Mouse (Mus musculus): ENCODE measurements around the gene P2ry2. TPM values are rescaled to one million over a fixed set of nuclear protein-coding genes. Genes with fewer than 3 reads are reported as not detected.

Gene P2ry2
- polyA plus RNA-seq, 1 experiment from 2014 or later = 3.8 TPM

DNA sequence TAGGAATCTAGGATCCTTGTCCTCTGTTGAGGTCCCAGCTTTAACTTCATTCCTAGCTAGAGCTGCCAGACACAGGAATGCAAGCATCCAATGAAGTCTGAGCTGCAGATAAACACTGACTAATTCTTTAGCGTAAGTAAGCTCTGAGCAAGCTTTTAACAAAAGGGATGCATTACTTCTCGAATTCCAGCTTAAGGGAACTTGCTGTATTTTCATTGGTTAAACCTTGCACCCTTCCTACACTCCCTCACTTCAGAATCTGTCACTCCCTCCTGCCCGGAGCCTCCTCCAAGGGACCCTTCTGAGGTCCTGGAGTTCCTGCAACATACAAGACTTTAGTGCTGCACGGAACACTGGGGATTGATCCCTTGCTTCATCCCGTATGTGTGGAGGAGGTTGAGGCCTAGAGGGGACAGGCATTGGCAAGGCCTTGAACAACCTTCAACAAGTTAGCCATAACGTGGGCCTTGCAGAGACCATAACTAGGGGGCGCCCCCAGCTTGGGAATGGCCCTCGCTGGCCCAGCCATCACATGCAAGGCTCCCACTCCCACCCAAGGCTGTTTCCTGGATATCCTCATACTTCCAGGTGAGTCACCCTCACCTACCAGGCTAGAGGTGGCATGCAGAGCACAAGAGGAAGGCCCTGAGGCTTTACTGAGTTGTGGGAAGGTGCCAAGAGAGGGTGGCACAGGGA, 31.3 kb upstream of the P2ry2 start:
- no peaks in the 10 kb centered on the region for H3K36me3 ChIP-seq
- H3K4me2 ChIP-seq = no peak overlapping the region
- no peak overlapping the region for H3K9ac ChIP-seq
- H3K4me3 ChIP-seq = no peak overlapping the region
- 60% methylated on average over 8 of the region's 8 CpGs for WGBS
- no peak for ATAC-seq (ENCODE audit: insufficient number of reproducible peaks, low FRiP score, low TSS enrichment, low read depth)
- no peaks in the 10 kb centered on the region for H3K9me3 ChIP-seq
- H3K27ac ChIP-seq = no peak overlapping the region
- no peaks in the 10 kb centered on the region for H3K27me3 ChIP-seq
- peaks cover 4% of the 10 kb centered on the region; the same call in 1 of the 2 replicates for H3K4me1 ChIP-seq

DNA sequence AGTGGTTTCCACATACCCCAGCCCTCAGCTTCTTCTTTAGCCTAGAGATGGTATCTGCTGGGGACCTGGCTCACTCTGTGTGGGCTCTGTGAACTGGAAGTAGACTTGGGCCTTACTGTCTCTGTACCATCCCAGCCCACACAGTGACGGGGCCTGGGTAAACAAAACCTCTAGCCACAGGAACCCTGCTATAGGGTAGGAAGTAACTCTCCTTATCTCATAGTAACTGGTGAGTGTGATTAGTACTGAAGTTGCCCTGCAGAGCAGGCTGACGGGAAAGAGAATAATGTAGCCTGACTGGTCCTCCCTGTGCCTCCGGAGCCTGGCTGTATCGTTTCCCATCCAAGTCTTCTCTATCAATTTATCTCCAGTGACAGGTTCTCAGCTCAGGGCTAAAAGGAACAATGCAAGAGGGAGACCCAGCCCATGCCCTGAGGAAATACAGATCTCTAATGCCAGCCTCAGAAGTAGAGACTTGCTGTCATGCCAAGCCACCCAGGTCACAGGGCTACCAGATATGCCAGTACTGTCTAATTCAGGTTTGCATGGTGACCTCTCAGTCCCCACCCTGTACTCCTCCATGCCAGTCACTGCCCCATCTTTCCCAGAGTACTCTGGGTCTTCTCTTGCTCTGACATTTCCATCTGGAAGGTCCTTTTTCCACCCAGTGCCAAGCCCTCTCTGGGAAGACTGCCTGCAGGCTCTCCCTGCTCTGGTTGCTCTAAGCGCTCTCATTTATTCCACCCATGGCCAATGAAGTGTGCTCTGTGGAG, 29.5 kb upstream of the P2ry2 start:
- Histone ChIP-seq H3K27ac (no peak overlapping the region), H3K9me3 (no peaks in the 10 kb centered on the region), H3K9ac (no peak overlapping the region), H3K4me2 (no peak overlapping the region), H3K36me3 (no peaks in the 10 kb centered on the region), H3K4me1 (peaks cover 4% of the 10 kb centered on the region; the same call in 1 of the 2 replicates), H3K4me3 (no peak overlapping the region), H3K27me3 (no peaks in the 10 kb centered on the region)
- no peak for ATAC-seq (ENCODE audit: insufficient number of reproducible peaks, low FRiP score, low TSS enrichment, low read depth)
- 50% methylated on average over 5 of the region's 5 CpGs for WGBS

DNA sequence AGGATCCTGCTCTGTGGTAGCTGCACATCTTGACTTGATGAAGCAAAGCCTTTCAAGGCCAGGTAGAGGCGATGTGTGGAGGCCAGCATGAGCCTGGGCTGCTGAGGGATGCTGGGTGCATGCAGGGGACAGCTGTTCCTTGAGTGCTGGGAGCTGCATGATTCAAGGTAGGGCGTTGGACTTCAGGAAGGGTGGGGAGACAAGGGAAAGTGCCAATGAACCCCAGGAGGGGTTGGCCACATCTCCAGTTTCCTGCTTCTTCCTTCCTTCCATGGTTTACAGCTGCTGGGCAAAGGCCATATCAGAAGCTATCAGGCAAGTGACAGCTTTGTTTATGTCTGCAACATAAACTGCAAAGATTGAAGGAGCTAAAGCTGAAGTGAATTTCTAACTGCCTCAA, 28.9 kb upstream of the P2ry2 start:
- no peak for ATAC-seq (ENCODE audit: insufficient number of reproducible peaks, low FRiP score, low TSS enrichment, low read depth)
- Histone ChIP-seq H3K27ac (no peak overlapping the region), H3K4me2 (no peak overlapping the region), H3K9ac (no peak overlapping the region), H3K4me3 (no peak overlapping the region), H3K9me3 (no peaks in the 10 kb centered on the region), H3K4me1 (peaks cover 4% of the 10 kb centered on the region; the same call in 1 of the 2 replicates), H3K27me3 (no peaks in the 10 kb centered on the region), H3K36me3 (no peaks in the 10 kb centered on the region)
- WGBS = 59% methylated on average over 2 of the region's 2 CpGs

DNA sequence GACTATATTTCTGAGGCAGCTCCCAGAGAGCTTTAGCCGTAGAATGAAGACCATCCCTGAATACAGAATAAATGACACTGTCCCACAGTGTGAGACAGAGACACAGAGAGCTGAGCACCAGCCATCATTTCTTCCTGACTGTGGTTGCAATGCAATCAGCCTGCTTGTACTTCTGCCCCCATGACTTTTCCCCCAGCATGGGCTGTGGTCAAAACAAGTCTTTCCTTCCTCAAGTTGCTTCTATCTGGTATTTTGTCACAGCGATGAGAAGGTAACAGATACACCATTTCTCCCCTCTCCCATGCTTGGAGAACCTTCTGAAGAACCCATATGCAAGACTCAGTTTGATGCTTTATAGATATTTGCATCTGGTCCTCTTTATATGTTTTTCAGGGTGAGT, 20.7 kb upstream of the P2ry2 start:
- ATAC-seq (ENCODE audit: insufficient number of reproducible peaks, low FRiP score, low TSS enrichment, low read depth) = no peak
- 78% methylated on average over 2 of the region's 2 CpGs for WGBS
- no peak overlapping the region for H3K4me2 ChIP-seq
- H3K27ac ChIP-seq = no peak overlapping the region
- H3K9me3 ChIP-seq = no peaks in the 10 kb centered on the region
- H3K9ac ChIP-seq = no peak overlapping the region
- no peak overlapping the region for H3K4me3 ChIP-seq
- no peaks in the 10 kb centered on the region for H3K27me3 ChIP-seq
- H3K36me3 ChIP-seq = no peaks in the 10 kb centered on the region
- peaks cover 6% of the 10 kb centered on the region; the same call in 1 of the 2 replicates for H3K4me1 ChIP-seq

DNA sequence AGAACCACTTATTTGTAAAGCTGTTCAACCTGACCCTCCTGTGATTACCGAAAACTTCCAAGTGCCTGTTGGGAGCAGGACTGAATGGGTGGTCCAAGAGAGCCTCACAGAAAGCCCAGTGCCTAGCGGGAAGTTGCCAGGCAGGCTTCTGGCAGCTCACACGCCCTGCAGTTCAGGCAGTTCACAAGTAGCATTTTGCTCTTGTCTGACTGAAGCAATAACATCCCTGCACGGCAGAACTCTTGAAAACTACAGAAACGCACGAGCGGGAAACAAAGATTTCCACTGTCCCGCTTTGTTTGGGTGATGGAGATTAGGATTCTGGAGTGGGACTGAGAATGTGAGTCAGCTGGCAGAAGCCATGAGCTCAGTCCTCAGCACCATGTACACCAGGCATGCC, 18.6 kb upstream of the P2ry2 start:
- no peaks in the 10 kb centered on the region for H3K9me3 ChIP-seq
- H3K36me3 ChIP-seq = no peaks in the 10 kb centered on the region
- no peaks in the 10 kb centered on the region for H3K27me3 ChIP-seq
- H3K4me2 ChIP-seq = no peak overlapping the region
- H3K4me3 ChIP-seq = no peak overlapping the region
- no peak for ATAC-seq (ENCODE audit: insufficient number of reproducible peaks, low FRiP score, low TSS enrichment, low read depth)
- peaks cover 6% of the 10 kb centered on the region; the same call in 1 of the 2 replicates for H3K4me1 ChIP-seq
- 42% methylated on average over 8 of the region's 8 CpGs for WGBS
- H3K9ac ChIP-seq = no peak overlapping the region
- H3K27ac ChIP-seq = no peak overlapping the region; the same call in 1 of the 2 replicates

DNA sequence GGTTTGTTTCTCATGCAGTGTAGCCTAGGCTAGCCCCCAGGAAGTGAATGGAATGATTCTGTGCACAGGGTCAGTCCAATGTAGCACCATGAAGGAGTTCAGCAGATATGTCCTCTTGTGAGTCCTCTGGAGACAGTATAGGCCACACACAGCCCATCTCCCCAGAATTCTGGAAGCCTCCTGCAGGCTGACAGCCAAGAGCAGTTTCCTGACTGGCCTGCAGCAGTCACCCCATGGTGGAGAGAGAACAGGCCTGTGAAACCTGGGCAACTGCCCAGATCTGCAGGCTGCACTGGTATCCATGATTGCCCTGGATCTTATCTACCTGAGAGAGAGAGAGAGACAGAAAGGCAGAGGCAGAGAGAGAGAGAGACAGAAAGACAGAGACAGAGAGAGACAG, 18.1 kb upstream of the P2ry2 start:
- Histone ChIP-seq H3K27ac (no peak overlapping the region), H3K4me2 (no peak overlapping the region), H3K4me3 (no peak overlapping the region), H3K36me3 (no peaks in the 10 kb centered on the region), H3K9me3 (no peaks in the 10 kb centered on the region), H3K27me3 (no peaks in the 10 kb centered on the region), H3K9ac (no peak overlapping the region), H3K4me1 (peaks cover 6% of the 10 kb centered on the region; the same call in 1 of the 2 replicates)
- ATAC-seq (ENCODE audit: insufficient number of reproducible peaks, low FRiP score, low TSS enrichment, low read depth) = no peak

DNA sequence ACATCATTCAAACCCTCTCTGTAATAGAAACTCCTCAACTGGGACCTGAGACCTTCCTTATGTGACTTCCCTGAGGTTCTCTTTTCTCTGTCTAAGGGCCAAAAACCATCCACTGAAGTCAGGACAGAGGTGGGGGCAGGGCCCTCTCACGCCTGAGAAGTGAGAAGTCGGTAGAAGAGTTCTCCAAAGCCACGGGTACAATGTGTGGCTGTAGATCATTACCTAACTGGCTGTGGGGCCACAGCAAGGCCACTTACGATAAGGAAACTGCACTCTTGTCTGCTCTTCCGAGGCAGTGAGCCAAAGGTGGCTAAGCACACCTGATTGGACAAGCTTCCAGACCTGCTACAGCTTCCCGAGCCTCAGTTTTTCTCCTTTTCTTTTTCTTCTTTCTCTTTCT, 16.8 kb upstream of the P2ry2 start:
- ATAC-seq (ENCODE audit: insufficient number of reproducible peaks, low FRiP score, low TSS enrichment, low read depth) = no peak
- H3K4me2 ChIP-seq = no peak overlapping the region
- no peaks in the 10 kb centered on the region for H3K36me3 ChIP-seq
- no peak overlapping the region for H3K9ac ChIP-seq
- peaks cover 6% of the 10 kb centered on the region; the same call in 1 of the 2 replicates for H3K4me1 ChIP-seq
- H3K9me3 ChIP-seq = no peaks in the 10 kb centered on the region
- H3K4me3 ChIP-seq = no peak overlapping the region
- WGBS = 59% methylated on average over 6 of the region's 6 CpGs
- H3K27ac ChIP-seq = no peak overlapping the region
- no peaks in the 10 kb centered on the region for H3K27me3 ChIP-seq

DNA sequence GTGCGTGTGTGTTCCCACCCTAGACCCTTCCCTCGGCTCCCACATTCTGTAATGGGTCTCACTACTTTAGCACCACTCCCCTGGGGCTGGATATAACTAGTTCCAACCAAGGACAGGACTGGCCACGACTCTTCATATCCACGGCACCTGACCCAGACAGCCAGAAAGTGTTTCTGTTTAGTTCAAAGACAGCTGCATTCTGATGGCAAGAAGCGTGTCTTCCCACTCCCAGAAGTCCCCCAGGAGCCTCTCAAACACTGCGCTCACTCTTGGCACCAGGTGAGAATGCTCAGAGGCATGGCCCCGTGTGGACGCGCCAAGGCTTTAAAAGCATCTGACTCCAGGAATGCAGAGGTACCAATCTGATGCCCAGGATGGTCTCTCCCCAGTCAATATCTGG, 16.3 kb upstream of the P2ry2 start:
- WGBS = 80% methylated on average over 9 of the region's 9 CpGs
- H3K4me2 ChIP-seq = no peak overlapping the region
- no peak for ATAC-seq (ENCODE audit: insufficient number of reproducible peaks, low FRiP score, low TSS enrichment, low read depth)
- no peaks in the 10 kb centered on the region for H3K36me3 ChIP-seq
- no peaks in the 10 kb centered on the region for H3K9me3 ChIP-seq
- H3K4me3 ChIP-seq = no peak overlapping the region
- no peak overlapping the region for H3K27ac ChIP-seq
- no peak overlapping the region for H3K9ac ChIP-seq
- H3K27me3 ChIP-seq = no peaks in the 10 kb centered on the region
- peaks cover 6% of the 10 kb centered on the region; the same call in 1 of the 2 replicates for H3K4me1 ChIP-seq

DNA sequence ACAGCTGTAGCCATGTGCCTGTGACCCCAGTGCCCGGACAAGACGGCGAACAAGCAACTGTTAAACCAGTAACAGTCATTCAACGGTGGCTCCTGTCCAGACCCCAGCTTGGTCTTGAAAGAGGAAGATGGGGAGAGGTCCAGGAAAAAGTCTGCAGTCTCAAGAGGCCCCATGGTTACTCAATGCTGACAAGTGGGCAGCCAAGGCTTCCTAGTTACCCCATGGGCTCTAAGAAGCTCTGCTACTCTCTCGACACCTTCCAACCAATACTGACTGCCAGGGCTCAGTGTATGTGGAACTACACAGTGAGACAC, 15.7 kb upstream of the P2ry2 start:
- H3K4me2 ChIP-seq = no peak overlapping the region
- H3K36me3 ChIP-seq = no peaks in the 10 kb centered on the region
- WGBS = 83% methylated on average over 5 of the region's 5 CpGs
- no peak for ATAC-seq (ENCODE audit: insufficient number of reproducible peaks, low FRiP score, low TSS enrichment, low read depth)
- H3K9me3 ChIP-seq = no peaks in the 10 kb centered on the region
- H3K9ac ChIP-seq = no peak overlapping the region
- no peaks in the 10 kb centered on the region for H3K27me3 ChIP-seq
- H3K27ac ChIP-seq = no peak overlapping the region
- H3K4me3 ChIP-seq = no peak overlapping the region
- peaks cover 6% of the 10 kb centered on the region; the same call in 1 of the 2 replicates for H3K4me1 ChIP-seq

DNA sequence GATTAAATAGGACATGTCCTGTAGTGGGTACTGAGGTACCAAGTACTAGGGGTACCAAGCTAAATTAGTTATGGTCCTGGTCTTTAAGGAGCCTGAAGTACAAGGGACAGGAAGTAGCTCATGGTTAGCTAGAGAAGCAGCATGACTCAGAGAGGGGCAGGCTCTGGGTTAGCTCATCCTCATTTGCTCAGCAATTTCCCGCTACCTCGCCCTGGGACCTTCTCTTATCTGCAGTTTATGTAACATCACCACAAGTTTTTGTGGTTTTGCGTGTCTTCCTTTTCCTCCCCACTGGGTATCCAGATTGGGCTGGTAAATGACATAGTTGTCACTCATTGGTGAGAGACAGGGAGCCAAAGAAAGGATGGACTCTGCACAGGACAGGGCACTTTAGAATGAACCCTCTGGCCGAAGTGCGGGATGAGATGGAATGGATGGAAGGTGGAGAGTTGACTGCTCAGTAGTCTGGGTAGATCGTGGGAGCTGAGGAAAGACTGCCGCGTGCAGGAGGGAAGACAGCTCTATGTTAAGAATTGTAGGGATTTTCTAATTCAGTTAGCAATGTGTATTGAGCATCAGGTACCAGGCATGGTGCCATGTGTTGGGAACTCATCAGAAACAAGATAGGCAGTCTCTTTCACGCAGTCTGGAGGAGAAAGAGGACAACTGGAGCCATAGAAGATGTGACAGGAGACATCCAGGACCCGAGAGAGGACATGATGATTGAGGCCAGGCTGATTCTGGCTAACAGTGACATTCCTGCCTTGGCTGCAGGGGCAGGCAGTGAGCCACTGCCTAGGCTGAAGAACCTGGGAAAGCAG, 15.2 kb upstream of the P2ry2 start:
- Histone ChIP-seq H3K9me3 (no peaks in the 10 kb centered on the region), H3K4me1 (peaks cover 6% of the 10 kb centered on the region; the same call in 1 of the 2 replicates), H3K27ac (no peak overlapping the region), H3K27me3 (no peaks in the 10 kb centered on the region), H3K4me2 (no peak overlapping the region), H3K9ac (no peak overlapping the region), H3K4me3 (no peak overlapping the region), H3K36me3 (no peaks in the 10 kb centered on the region)
- whole genome bisulfite sequencing = 85% methylated on average over 10 of the region's 10 CpGs
- ATAC-seq (ENCODE audit: insufficient number of reproducible peaks, low FRiP score, low TSS enrichment, low read depth) = no peak

DNA sequence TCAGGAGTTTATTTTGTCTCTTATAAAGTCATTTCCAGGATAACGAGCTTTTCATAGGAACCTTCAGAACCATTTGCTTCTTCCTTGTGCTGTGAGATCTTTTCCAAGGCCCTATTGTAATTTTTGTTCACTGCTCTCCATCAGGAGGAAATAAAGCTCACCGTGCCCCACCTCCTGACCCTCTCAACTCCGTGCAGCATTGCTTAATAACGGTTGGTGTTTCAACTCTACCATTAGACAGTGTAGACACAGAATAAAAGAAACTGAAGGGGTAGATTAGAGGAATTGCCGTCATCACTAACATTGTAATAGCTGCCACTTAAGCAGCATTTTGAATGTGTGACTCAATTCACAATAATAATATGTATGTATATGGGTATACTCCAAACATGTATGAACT, 14.2 kb upstream of the P2ry2 start:
- WGBS = 50% methylated on average over 5 of the region's 5 CpGs
- ATAC-seq (ENCODE audit: insufficient number of reproducible peaks, low FRiP score, low TSS enrichment, low read depth) = no peak
- H3K4me3 ChIP-seq = no peak overlapping the region
- H3K9me3 ChIP-seq = no peaks in the 10 kb centered on the region
- H3K4me2 ChIP-seq = no peak overlapping the region
- no peak overlapping the region for H3K9ac ChIP-seq
- no peak overlapping the region for H3K27ac ChIP-seq
- H3K4me1 ChIP-seq = peaks cover 6% of the 10 kb centered on the region; the same call in 1 of the 2 replicates
- no peaks in the 10 kb centered on the region for H3K36me3 ChIP-seq
- H3K27me3 ChIP-seq = no peaks in the 10 kb centered on the region

DNA sequence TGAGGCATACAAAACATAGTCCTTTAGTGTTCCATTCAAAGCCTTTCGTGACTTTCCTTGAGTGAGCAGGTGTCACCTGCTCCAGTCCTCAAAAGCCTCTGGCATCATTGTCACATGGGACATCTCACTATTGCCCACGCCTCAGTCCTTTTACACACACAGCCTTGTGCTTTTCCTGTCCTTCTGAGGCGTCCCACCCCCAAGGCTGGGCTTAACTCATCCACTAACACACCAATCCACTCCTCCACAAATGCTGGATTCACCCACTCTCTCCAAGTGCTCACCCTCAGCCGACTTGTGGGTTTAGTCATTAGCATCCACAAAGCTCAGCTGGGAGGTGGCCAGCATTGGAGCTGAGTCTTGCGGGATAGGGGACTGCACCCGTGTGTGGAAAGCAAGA, 4.8 kb upstream of the P2ry2 start:
- Histone ChIP-seq H3K36me3 (no peaks in the 10 kb centered on the region), H3K4me3 (no peak overlapping the region), H3K27me3 (peaks cover 12% of the 10 kb centered on the region; the same call in 1 of the 2 replicates), H3K4me1 (peaks cover 23% of the 10 kb centered on the region), H3K9me3 (no peaks in the 10 kb centered on the region), H3K4me2 (no peak overlapping the region), H3K9ac (no peak overlapping the region), H3K27ac (no peak overlapping the region)
- ATAC-seq (ENCODE audit: insufficient number of reproducible peaks, low FRiP score, low TSS enrichment, low read depth) = no peak
- 40% methylated on average over 6 of the region's 6 CpGs for WGBS

All from limb, embryonic 15.5 days (tissue).